Mouse (Mus musculus) gastrocnemius, adult 8-10 months (tissue): ENCODE results near the gene Ryk. TPM values are rescaled to one million over a fixed set of nuclear protein-coding genes. Genes with fewer than 3 reads are reported as not detected.

ENCODE experiments used
- DNase-seq, 2 experiments: peaks; one replicate each; pipeline ENCODE4 v3.0.0; 2022; ENCODE audit warnings: low spot score in 2 of 2
- total RNA-seq, 4 experiments: library from RNA; stranded (reverse); gene quantifications; 2 replicates each; pipeline ENCODE4 v1.2.4; 2022

Gene Ryk
- total RNA-seq, 4 experiments from 2014 or later: 51.3 to 60.1 (median 53.4) TPM

- no peak for DNase-seq
Observed at GRCm38 (mm10) chr9:102948706-102949105, 114.0 kb downstream of the Ryk start.

- DNase-seq: no peak
Observed at GRCm38 (mm10) chr9:102951091-102951994, 116.6 kb downstream of the Ryk start.

GRCm38 (mm10) chr9:102955866-102956265, 121.1 kb downstream of the Ryk start:
- DNase-seq: no peak

Other genes with a start within 250 kb of the Ryk start
- gene Anapc13, start 208.6 kb upstream of the Ryk start, total RNA-seq: 100 to 1,000 TPM; 232 to 263 (median 246) TPM
- gene Cep63, start 208.4 kb upstream of the Ryk start, total RNA-seq: 10 to 100 TPM; 18.9 to 20.0 (median 19.0) TPM
- 10 to 100 TPM; 12.7 to 17.4 (median 15.0) TPM for gene Amotl2, start 118.2 kb upstream of the Ryk start, total RNA-seq
- 1 to 10 TPM in 2 of 4 experiments, under 1 TPM in 2; 0.51 to 1.1 (median 0.80) TPM for gene Slco2a1, start 153.8 kb downstream of the Ryk start, total RNA-seq